Mouse (Mus musculus): ENCODE data around the gene Btrc. TPM values are rescaled to one million over a fixed set of nuclear protein-coding genes. Genes with fewer than 3 reads are reported as not detected.

The Btrc gene
- polyA plus RNA-seq, 1 experiment from 2014 or later, result 29.5 TPM

- ATAC-seq (replicated peaks; ENCODE audit: low FRiP score, low read depth) (no peak), DNase-seq (ENCODE audit: low spot score) (no peak)
- H3K27ac ChIP-seq, result no peak overlapping the region
- no peak for TF ChIP-seq CTCF (IDR thresholded peaks at IDR 0.05; ENCODE audit: low read depth)
- no peak overlapping the region for H3K4me2 ChIP-seq (ENCODE audit: low read length)
- H3K4me1 ChIP-seq (replicated peaks; ENCODE audit: insufficient read depth, low read length), result no peaks in the 10 kb centered on the region
- no peak overlapping the region for H3K9ac ChIP-seq (ENCODE audit: low read depth, low read length)
- no peaks in the 10 kb centered on the region for H3K9me3 ChIP-seq (replicated peaks; ENCODE audit: low read length)
- H3K36me3 ChIP-seq (ENCODE audit: insufficient read depth, low read length), result no peaks in the 10 kb centered on the region
- H3K27me3 ChIP-seq (ENCODE audit: insufficient read depth, low read length), result no peaks in the 10 kb centered on the region
- no peak overlapping the region for H3K4me3 ChIP-seq (replicated peaks; ENCODE audit: low read depth, low read length)
- 53% methylated on average over 7 of the region's 7 CpGs for WGBS
Measured at GRCm38 (mm10) chr19:45441717-45442116, 78.2 kb downstream of the Btrc start.

- Histone ChIP-seq H3K4me3 (replicated peaks; ENCODE audit: low read depth, low read length) (no peak overlapping the region), H3K27ac (no peak overlapping the region), H3K27me3 (ENCODE audit: insufficient read depth, low read length) (no peaks in the 10 kb centered on the region), H3K9ac (ENCODE audit: low read depth, low read length) (no peak overlapping the region), H3K4me2 (ENCODE audit: low read length) (no peak overlapping the region), H3K4me1 (replicated peaks; ENCODE audit: insufficient read depth, low read length) (no peaks in the 10 kb centered on the region), H3K36me3 (ENCODE audit: insufficient read depth, low read length) (no peaks in the 10 kb centered on the region), H3K9me3 (replicated peaks; ENCODE audit: low read length) (no peaks in the 10 kb centered on the region)
- DNase-seq (ENCODE audit: low spot score) (peak; percentile 58), ATAC-seq (replicated peaks; ENCODE audit: low FRiP score, low read depth) (no peak)
- 43% methylated on average over 6 of the region's 6 CpGs for WGBS
- TF ChIP-seq CTCF (IDR thresholded peaks at IDR 0.05; ENCODE audit: low read depth), result no peak
Measured at GRCm38 (mm10) chr19:45445253-45445933, 81.9 kb downstream of the Btrc start.

DNA sequence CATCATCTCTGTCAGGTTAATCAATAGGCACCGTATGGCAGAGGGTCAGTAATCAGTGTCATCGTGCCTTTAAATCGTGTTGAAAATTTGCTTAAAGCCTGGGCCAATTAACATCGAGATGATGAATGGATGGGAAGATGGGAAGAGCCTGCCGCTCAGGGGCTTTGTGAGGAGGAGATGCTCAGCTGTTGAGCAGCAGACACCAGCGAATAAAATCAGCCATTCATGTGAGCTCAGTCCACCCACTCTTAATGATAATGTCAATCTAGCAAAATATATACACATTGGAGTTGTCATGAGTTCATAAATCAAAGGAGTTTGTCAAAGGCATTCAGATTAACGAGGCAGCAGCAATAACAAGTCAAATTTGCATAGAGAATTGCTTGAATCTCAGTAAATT, 83.1 kb downstream of the Btrc start:
- Histone ChIP-seq H3K4me1 (replicated peaks; ENCODE audit: insufficient read depth, low read length) (no peaks in the 10 kb centered on the region), H3K4me2 (ENCODE audit: low read length) (no peak overlapping the region), H3K9me3 (replicated peaks; ENCODE audit: low read length) (no peaks in the 10 kb centered on the region), H3K27me3 (ENCODE audit: insufficient read depth, low read length) (no peaks in the 10 kb centered on the region), H3K4me3 (replicated peaks; ENCODE audit: low read depth, low read length) (no peak overlapping the region), H3K36me3 (ENCODE audit: insufficient read depth, low read length) (no peaks in the 10 kb centered on the region), H3K27ac (no peak overlapping the region), H3K9ac (ENCODE audit: low read depth, low read length) (no peak overlapping the region)
- no peak for ATAC-seq (replicated peaks; ENCODE audit: low FRiP score, low read depth)
- no peak for TF ChIP-seq CTCF (IDR thresholded peaks at IDR 0.05; ENCODE audit: low read depth)
- DNase-seq (ENCODE audit: low spot score), result no peak
- 48% methylated on average over 7 of the region's 7 CpGs for WGBS

- WGBS, result 82% methylated on average over 2 of the region's 2 CpGs
- no peak for ATAC-seq (replicated peaks; ENCODE audit: low FRiP score, low read depth)
Measured at GRCm38 (mm10) chr19:45447222-45447621, 83.7 kb downstream of the Btrc start.

GRCm38 (mm10) chr19:45447886-45448285, 84.4 kb downstream of the Btrc start:
- H3K9me3 ChIP-seq (replicated peaks; ENCODE audit: low read length), result no peaks in the 10 kb centered on the region
- H3K4me2 ChIP-seq (ENCODE audit: low read length), result no peak overlapping the region
- H3K4me3 ChIP-seq (replicated peaks; ENCODE audit: low read depth, low read length), result no peak overlapping the region
- ATAC-seq (replicated peaks; ENCODE audit: low FRiP score, low read depth) (no peak), DNase-seq (ENCODE audit: low spot score) (no peak)
- no peak overlapping the region for H3K27ac ChIP-seq
- H3K27me3 ChIP-seq (ENCODE audit: insufficient read depth, low read length), result no peaks in the 10 kb centered on the region
- H3K36me3 ChIP-seq (ENCODE audit: insufficient read depth, low read length), result no peaks in the 10 kb centered on the region
- whole genome bisulfite sequencing, result 53% methylated on average over 1 of the region's 1 CpGs
- no peak for TF ChIP-seq CTCF (IDR thresholded peaks at IDR 0.05; ENCODE audit: low read depth)
- no peak overlapping the region for H3K9ac ChIP-seq (ENCODE audit: low read depth, low read length)
- H3K4me1 ChIP-seq (replicated peaks; ENCODE audit: insufficient read depth, low read length), result no peaks in the 10 kb centered on the region

More at GRCm38 (mm10) chr19:45447222-45447621, 83.7 kb downstream of the Btrc start:
- Histone ChIP-seq H3K4me1 (replicated peaks; ENCODE audit: insufficient read depth, low read length) (no peaks in the 10 kb centered on the region), H3K36me3 (ENCODE audit: insufficient read depth, low read length) (no peaks in the 10 kb centered on the region), H3K4me3 (replicated peaks; ENCODE audit: low read depth, low read length) (no peak overlapping the region), H3K4me2 (ENCODE audit: low read length) (no peak overlapping the region), H3K9ac (ENCODE audit: low read depth, low read length) (no peak overlapping the region), H3K27me3 (ENCODE audit: insufficient read depth, low read length) (no peaks in the 10 kb centered on the region), H3K9me3 (replicated peaks; ENCODE audit: low read length) (no peaks in the 10 kb centered on the region), H3K27ac (no peak overlapping the region)
- no peak for TF ChIP-seq CTCF (IDR thresholded peaks at IDR 0.05; ENCODE audit: low read depth)
- no peak for DNase-seq (ENCODE audit: low spot score)

- H3K9me3 ChIP-seq (replicated peaks; ENCODE audit: low read length), result no peaks in the 10 kb centered on the region
- ATAC-seq (replicated peaks; ENCODE audit: low FRiP score, low read depth) (no peak), DNase-seq (ENCODE audit: low spot score) (no peak)
- H3K4me3 ChIP-seq (replicated peaks; ENCODE audit: low read depth, low read length), result no peak overlapping the region
- H3K4me2 ChIP-seq (ENCODE audit: low read length), result no peak overlapping the region
- 99% methylated on average over 3 of the region's 3 CpGs for WGBS
- H3K27ac ChIP-seq, result no peak overlapping the region
- H3K9ac ChIP-seq (ENCODE audit: low read depth, low read length), result no peak overlapping the region
- no peak for TF ChIP-seq CTCF (IDR thresholded peaks at IDR 0.05; ENCODE audit: low read depth)
- no peaks in the 10 kb centered on the region for H3K27me3 ChIP-seq (ENCODE audit: insufficient read depth, low read length)
- H3K4me1 ChIP-seq (replicated peaks; ENCODE audit: insufficient read depth, low read length), result no peaks in the 10 kb centered on the region
- no peaks in the 10 kb centered on the region for H3K36me3 ChIP-seq (ENCODE audit: insufficient read depth, low read length)
Measured at GRCm38 (mm10) chr19:45454391-45454790, 90.9 kb downstream of the Btrc start.

DNA sequence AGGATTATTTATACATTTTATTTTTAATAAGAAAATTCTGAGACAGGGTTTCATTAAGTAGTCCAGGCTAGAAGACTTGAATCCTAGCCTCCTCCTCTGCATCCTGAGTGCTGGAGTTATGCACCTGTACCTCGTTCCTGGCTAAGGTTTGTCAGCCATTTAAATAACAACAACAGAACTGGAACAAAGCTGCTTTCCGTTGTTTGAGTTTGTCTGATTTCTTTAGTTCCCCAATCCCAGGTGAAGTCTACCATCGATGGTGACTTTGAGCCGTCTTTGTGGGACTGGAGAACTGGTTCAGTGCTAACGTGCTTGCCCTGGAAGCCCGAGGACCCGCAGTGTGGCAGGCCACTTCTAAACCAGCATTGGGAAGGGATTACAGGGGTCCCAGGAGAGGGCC, 93.4 kb downstream of the Btrc start:
- 94% methylated on average over 7 of the region's 7 CpGs for WGBS
- H3K4me2 ChIP-seq (ENCODE audit: low read length), result no peak overlapping the region
- ATAC-seq (replicated peaks; ENCODE audit: low FRiP score, low read depth), result no peak
- H3K36me3 ChIP-seq (ENCODE audit: insufficient read depth, low read length), result no peaks in the 10 kb centered on the region
- H3K4me1 ChIP-seq (replicated peaks; ENCODE audit: insufficient read depth, low read length), result no peaks in the 10 kb centered on the region
- no peaks in the 10 kb centered on the region for H3K27me3 ChIP-seq (ENCODE audit: insufficient read depth, low read length)
- H3K9ac ChIP-seq (ENCODE audit: low read depth, low read length), result no peak overlapping the region
- no peak for DNase-seq (ENCODE audit: low spot score)
- H3K4me3 ChIP-seq (replicated peaks; ENCODE audit: low read depth, low read length), result no peak overlapping the region
- H3K27ac ChIP-seq, result no peak overlapping the region
- no peaks in the 10 kb centered on the region for H3K9me3 ChIP-seq (replicated peaks; ENCODE audit: low read length)
- TF ChIP-seq CTCF (IDR thresholded peaks at IDR 0.05; ENCODE audit: low read depth), result no peak
